ENCODE assay signal across 17 mouse cellular contexts in genomic region chr12:12710184-12710609, GRCm38 (mm10).
DNase-seq lines count a peak whose midpoint lies in the region; ATAC-seq and TF ChIP-seq lines count a peak whose summit lies in the region.
"Had no signal": no experiment of that assay in that cellular context is flagged by ENCODE, and none has a peak within 500 bp of the region (broad histone marks: within the 10 kb centered on the region; RNA-seq: fewer than 3 reads in every experiment).

No protein-coding gene starts in this region.

- DNase-seq in brain, embryonic 14.5 days (ENCODE audit: low read depth) = peak; percentile 53
- DNase-seq in embryo, embryonic 9.5 days (ENCODE audit: extremely low spot score) = peak; percentile 28
- no peak for DNase-seq in cerebellum, adult 11-12 months
- no peak for DNase-seq in thymus, postnatal 36 days
- DNase-seq: adrenal gland, postnatal 25 days; cerebellum, adult 9-11 months; gastrocnemius, postnatal 36 days; layer of hippocampus, postnatal 36 days had no signal

- H3K4me2 ChIP-seq in hindbrain, embryonic 12.5 days (replicated peaks) = no peak overlapping the region
- H3K4me2 ChIP-seq in midbrain, embryonic 15.5 days = no peak overlapping the region
- H3K4me2 ChIP-seq: liver, embryonic 12.5 days; lung, embryonic 15.5 days; neural tube, embryonic 13.5 days had no signal

- H3K9me3 ChIP-seq in hindbrain, embryonic 12.5 days (replicated peaks) = peaks cover 4% of the 10 kb centered on the region; the same call in 1 of the 2 replicates
- no peaks in the 10 kb centered on the region for H3K9me3 ChIP-seq in midbrain, embryonic 15.5 days
- H3K9me3 ChIP-seq: heart, embryonic 10.5 days; liver, embryonic 12.5 days; lung, embryonic 15.5 days; neural tube, embryonic 13.5 days had no signal

- WGBS in hindbrain, embryonic 12.5 days = 45% methylated on average over 6 of the region's 6 CpGs
- 16% methylated on average over 6 of the region's 6 CpGs for WGBS in midbrain, embryonic 15.5 days

- H3K27me3 ChIP-seq in hindbrain, embryonic 12.5 days = no peaks in the 10 kb centered on the region
- no peaks in the 10 kb centered on the region for H3K27me3 ChIP-seq in midbrain, embryonic 15.5 days (replicated peaks)
- H3K27me3 ChIP-seq: liver, embryonic 12.5 days; lung, embryonic 15.5 days; neural tube, embryonic 13.5 days had no signal

- H3K27ac ChIP-seq in hindbrain, embryonic 12.5 days = peak overlapping the region; percentile 19; the same call in 1 of the 2 replicates
- H3K27ac ChIP-seq in midbrain, embryonic 15.5 days = no peak overlapping the region
- H3K27ac ChIP-seq: heart, embryonic 10.5 days; liver, embryonic 12.5 days; lung, embryonic 15.5 days; macrophage; neural tube, embryonic 13.5 days had no signal

- TF ChIP-seq CTCF in brain, embryonic 14.5 days (IDR thresholded peaks at IDR 0.05; ENCODE audit: borderline replicate concordance, extremely low read depth, insufficient read depth, insufficient read length) = no peak

- peak; percentile 80 for ATAC-seq in hindbrain, embryonic 12.5 days (ENCODE audit: low FRiP score)
- ATAC-seq in midbrain, embryonic 15.5 days (replicated peaks) = peak; percentile 42
- no peak for ATAC-seq in cerebellum, adult (ENCODE audit: insufficient number of reproducible peaks, low FRiP score, low TSS enrichment)
- ATAC-seq: liver, embryonic 12.5 days had no signal

- no peak overlapping the region for H3K4me3 ChIP-seq in hindbrain, embryonic 12.5 days
- no peak overlapping the region for H3K4me3 ChIP-seq in midbrain, embryonic 15.5 days
- H3K4me3 ChIP-seq: erythroblast, embryonic 14.5 days; heart, embryonic 10.5 days; liver, embryonic 12.5 days; lung, embryonic 15.5 days; neural tube, embryonic 13.5 days had no signal

- H3K9ac ChIP-seq in hindbrain, embryonic 12.5 days = no peak overlapping the region
- no peak overlapping the region for H3K9ac ChIP-seq in midbrain, embryonic 15.5 days
- H3K9ac ChIP-seq: liver, embryonic 12.5 days; lung, embryonic 15.5 days; neural tube, embryonic 13.5 days had no signal

- TF ChIP-seq POLR2A in brain, embryonic 14.5 days (IDR thresholded peaks at IDR 0.05; ENCODE audit: borderline replicate concordance, extremely low read depth, insufficient read depth, insufficient read length, poor library complexity, severe bottlenecking) = no peak

- H3K36me3 ChIP-seq in hindbrain, embryonic 12.5 days = no peaks in the 10 kb centered on the region
- H3K36me3 ChIP-seq in midbrain, embryonic 15.5 days (replicated peaks) = no peaks in the 10 kb centered on the region
- H3K36me3 ChIP-seq: heart, embryonic 10.5 days; liver, embryonic 12.5 days; lung, embryonic 15.5 days; neural tube, embryonic 13.5 days had no signal

- H3K4me1 ChIP-seq in hindbrain, embryonic 12.5 days = peaks cover 14% of the 10 kb centered on the region
- H3K4me1 ChIP-seq in midbrain, embryonic 15.5 days = peaks cover 22% of the 10 kb centered on the region
- H3K4me1 ChIP-seq: liver, embryonic 12.5 days had no signal

Comparison
In these comparisons a context has a peak if more than half of its experiments do, and no peak if none do; other contexts are left out.
1. DNase-seq: peak in brain, embryonic 14.5 days (single experiment) and embryo, embryonic 9.5 days (single experiment); none in cerebellum, adult 11-12 months (single experiment) and thymus, postnatal 36 days (0 of 2).